Mouse (Mus musculus) cerebellum, postnatal 10 days (tissue): ENCODE measurements at regions not wholly inside any gene's neighbourhood (a gene's known extent, or its start where the extent isn't known, plus 50 kb on each side); places are given as distances from the start of the nearest gene placed in this dataset.
A peak's percentile ranks its signal among the peaks of the same experiment; 100 is the strongest.
"Not testable (repeated sequence)": the region's sequence is repeated elsewhere in the genome, so short reads cannot be mapped to it uniquely, and the experiment has no call there.

Experiments
- DNase-seq, 2 experiments: peaks; one replicate each; pipeline ENCODE4 v3.0.0; 2021; ENCODE audit warnings: mixed read lengths in 2 of 2

- peak; percentile 46 to 59 for DNase-seq
Observed at GRCm38 (mm10) chr4:66691598-66692220, 135.7 kb upstream of the Tlr4 start.

GRCm38 (mm10) chr4:66693982-66694578 lies 133.3 kb upstream of the Tlr4 start:
- no peak for DNase-seq

GRCm38 (mm10) chr4:66715821-66716760 lies 111.3 kb upstream of the Tlr4 start:
- DNase-seq = peak; percentile 75 to 76

GRCm38 (mm10) chr4:66737407-66737806 lies 90.0 kb upstream of the Tlr4 start:
- DNase-seq = no peak

- DNase-seq = not testable (repeated sequence)
Observed at GRCm38 (mm10) chr4:66743421-66743820, 84.0 kb upstream of the Tlr4 start.

- peak; percentile 86 to 88 for DNase-seq
Observed at GRCm38 (mm10) chr4:66768762-66769161, 58.6 kb upstream of the Tlr4 start.
